Mouse (Mus musculus) megakaryocyte-erythroid progenitor cell, adult 5-6 weeks (primary cell): Measurements from ENCODE around the gene Fen1. TPM values are rescaled to one million over a fixed set of nuclear protein-coding genes. Genes with fewer than 3 reads are reported as not detected.
"Not testable (repeated sequence)": the region's sequence is repeated elsewhere in the genome, so short reads cannot be mapped to it uniquely, and the experiment has no call there.

Source experiments
- ATAC-seq: replicated peaks from 2 replicates; pipeline ENCODE4 v1.8.0; 2016; ENCODE audit warnings: mild to moderate bottlenecking, inconsistent platforms; ENCODE audit not compliant: severe bottlenecking, poor library complexity, low FRiP score, low TSS enrichment
- total RNA-seq, 2 experiments: library from RNA; stranded (forward) in 1 of 2; stranded (reverse) in 1 of 2; fragments of 200-1000, 215-1000 nt in 1 of 2; fragments of >200 nt in 1 of 2; fragmentation: Nextera tagmentation in 1 of 2; gene quantifications; 2 replicates each; pipeline ENCODE4 v1.2.3; 2014 to 2017

Gene Fen1
- total RNA-seq, 2 experiments from 2014 or later = 112 to 160 TPM

- no peak for ATAC-seq
Observed at GRCm38 (mm10) chr19:10184096-10184495, 19.9 kb downstream of the Fen1 start.

GRCm38 (mm10) chr19:10183299-10183983 is 20.5 kb downstream of the Fen1 start:
- ATAC-seq = peak; percentile 64

- peak; percentile 91 for ATAC-seq
Observed at GRCm38 (mm10) chr19:10182670-10183298, 21.2 kb downstream of the Fen1 start, which contains the start of gene Fads1. TSS of gene Fads1 (plus strand) at chr19:10182888.

GRCm38 (mm10) chr19:10182142-10182541 is 21.8 kb downstream of the Fen1 start:
- ATAC-seq = peak; percentile 25; the same call in 1 of the 2 replicates

- ATAC-seq = no peak
Observed at GRCm38 (mm10) chr19:10181225-10181624, 22.7 kb downstream of the Fen1 start.

GRCm38 (mm10) chr19:10176941-10177372 is 27.0 kb downstream of the Fen1 start:
- no peak for ATAC-seq

- no peak for ATAC-seq
Observed at GRCm38 (mm10) chr19:10176477-10176876, 27.5 kb downstream of the Fen1 start.

- ATAC-seq = no peak
Observed at GRCm38 (mm10) chr19:10174956-10175355, 29.0 kb downstream of the Fen1 start.

- ATAC-seq = peak; percentile 33; the same call in 1 of the 2 replicates
Observed at GRCm38 (mm10) chr19:10173844-10174539, 30.0 kb downstream of the Fen1 start.

- ATAC-seq = peak; percentile 89
Observed at GRCm38 (mm10) chr19:10173116-10173718, 30.8 kb downstream of the Fen1 start.

- ATAC-seq = no peak
Observed at GRCm38 (mm10) chr19:10171846-10172245, 32.1 kb downstream of the Fen1 start.

GRCm38 (mm10) chr19:10171359-10171758 is 32.6 kb downstream of the Fen1 start:
- no peak for ATAC-seq

- ATAC-seq = no peak
Observed at GRCm38 (mm10) chr19:10170466-10170865, 33.5 kb downstream of the Fen1 start.

GRCm38 (mm10) chr19:10169692-10170330 is 34.2 kb downstream of the Fen1 start:
- not testable (repeated sequence) for ATAC-seq

GRCm38 (mm10) chr19:10169179-10169578 is 34.8 kb downstream of the Fen1 start:
- ATAC-seq = no peak

- no peak for ATAC-seq
Observed at GRCm38 (mm10) chr19:10168441-10168840, 35.5 kb downstream of the Fen1 start.

- ATAC-seq = no peak
Observed at GRCm38 (mm10) chr19:10167951-10168350, 36.0 kb downstream of the Fen1 start.

GRCm38 (mm10) chr19:10167112-10167511 is 36.9 kb downstream of the Fen1 start:
- ATAC-seq = no peak

- ATAC-seq = not testable (repeated sequence)
Observed at GRCm38 (mm10) chr19:10165928-10166327, 38.0 kb downstream of the Fen1 start.
